Mouse (Mus musculus) neural tube, embryonic 15.5 days (tissue): ENCODE measurements around the gene Ripk1. TPM values are rescaled to one million over a fixed set of nuclear protein-coding genes. Genes with fewer than 3 reads are reported as not detected.

Experiments used
- ATAC-seq: fragments of 200-750 bp; cut with Nextera tagmentation; 2 replicates; pipeline ENCODE4 v1.8.0; 2017; ENCODE audit warnings: mild to moderate bottlenecking, moderate TSS enrichment, moderate library complexity; ENCODE audit not compliant: low FRiP score
- H3K27ac ChIP-seq: fragments of 300-500 bp; sonication (generic); replicated peaks from 2 replicates; pipeline ENCODE4 v1.5.1; 2015; ENCODE audit warnings: mild to moderate bottlenecking, inconsistent platforms
- H3K27me3 ChIP-seq: fragments of 300-500 bp; sonication (generic); replicated peaks from 2 replicates; pipeline ENCODE4 v1.6.1; 2015; ENCODE audit warnings: inconsistent platforms
- H3K36me3 ChIP-seq: fragments of 300-500 bp; sonication (generic); 2 replicates; pipeline ENCODE4 v1.6.1; 2015; ENCODE audit warnings: inconsistent platforms
- H3K4me1 ChIP-seq: fragments of 300-500 bp; sonication (generic); 2 replicates; pipeline ENCODE4 v1.6.1; 2015; ENCODE audit warnings: inconsistent platforms
- H3K4me2 ChIP-seq: fragments of 300-500 bp; sonication (generic); 2 replicates; pipeline ENCODE4 v1.6.1; 2015; ENCODE audit warnings: inconsistent platforms, mild to moderate bottlenecking, moderate library complexity
- H3K4me3 ChIP-seq: fragments of 300-500 bp; sonication (generic); replicated peaks from 2 replicates; pipeline ENCODE4 v1.5.1; 2015; ENCODE audit warnings: mild to moderate bottlenecking, inconsistent platforms
- H3K9ac ChIP-seq: fragments of 300-500 bp; sonication (generic); replicated peaks from 2 replicates; pipeline ENCODE4 v1.6.1; 2015; ENCODE audit warnings: mild to moderate bottlenecking, inconsistent platforms
- H3K9me3 ChIP-seq: fragments of 300-500 bp; sonication (generic); replicated peaks from 2 replicates; pipeline ENCODE4 v1.6.1; 2016; ENCODE audit warnings: inconsistent platforms
- WGBS: fragments of 180-500 bp; shearing (Covaris S2); methylation state at CpG from one replicate; pipeline ENCODE4 v1.1.7; 2015; ENCODE audit warnings: mixed read lengths; 5-methylcytosine and 5-hydroxymethylcytosine counted together
- polyA plus RNA-seq: library from polyadenylated mRNA; unstranded; fragments of >200 nt; fragmentation: Nextera tagmentation; extraction: Ambion mirVana; gene quantifications from 2 replicates; pipeline ENCODE4 v1.2.1, GENCODE M21; 2015

The Ripk1 gene
- polyA plus RNA-seq, 1 experiment from 2014 or later = 6.7 TPM

DNA sequence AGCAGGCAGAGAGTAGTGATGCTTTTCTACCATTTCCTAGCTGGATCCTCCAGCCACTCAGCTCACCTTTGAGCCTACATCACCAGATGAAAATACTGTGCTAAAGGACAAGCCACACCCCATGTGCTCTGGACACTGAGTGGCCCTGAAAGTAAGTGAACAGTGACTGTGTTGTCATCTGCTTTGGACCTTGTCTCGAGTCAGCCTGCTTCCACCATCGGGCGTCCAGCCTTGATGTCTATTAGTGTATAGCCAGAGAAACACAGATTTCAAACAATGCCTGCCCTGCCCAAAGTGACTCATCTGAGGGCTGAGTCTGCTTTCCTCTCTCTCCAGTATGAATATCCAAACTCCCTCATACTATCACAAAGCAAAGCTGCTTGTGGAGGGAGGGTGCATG, 77.6 kb downstream of the Ripk1 start:
- Histone ChIP-seq H3K4me3 (no peak overlapping the region), H3K27me3 (no peaks in the 10 kb centered on the region), H3K4me2 (no peak overlapping the region), H3K36me3 (peaks cover 8% of the 10 kb centered on the region), H3K4me1 (peaks cover 25% of the 10 kb centered on the region), H3K9me3 (no peaks in the 10 kb centered on the region), H3K9ac (no peak overlapping the region), H3K27ac (no peak overlapping the region)
- 93% methylated on average over 3 of the region's 3 CpGs for WGBS
- no peak for ATAC-seq

DNA sequence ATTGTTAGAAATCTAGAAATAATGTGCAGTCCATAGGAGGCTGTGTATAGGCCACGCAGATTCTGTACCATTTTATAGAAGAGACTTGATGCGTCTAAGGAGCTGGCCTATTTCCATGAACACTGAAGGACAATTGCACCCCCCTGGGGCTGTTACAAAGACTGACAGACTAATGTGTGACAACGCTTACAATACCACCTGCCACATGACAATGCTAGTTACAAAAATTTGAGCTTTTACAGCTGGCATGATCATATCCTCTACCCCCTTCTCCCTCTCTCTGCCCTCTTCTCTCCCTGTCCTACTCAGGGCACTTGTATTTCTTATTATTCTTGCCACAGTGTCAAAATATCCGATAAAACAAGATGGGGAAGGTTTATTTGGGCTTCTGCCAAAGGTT, 79.8 kb downstream of the Ripk1 start:
- H3K27me3 ChIP-seq = no peaks in the 10 kb centered on the region
- no peaks in the 10 kb centered on the region for H3K36me3 ChIP-seq
- no peak overlapping the region for H3K4me2 ChIP-seq
- peaks cover 13% of the 10 kb centered on the region for H3K4me1 ChIP-seq
- no peak overlapping the region for H3K27ac ChIP-seq
- no peak overlapping the region for H3K9ac ChIP-seq
- no peak for ATAC-seq
- WGBS = 66% methylated on average over 4 of the region's 4 CpGs
- no peaks in the 10 kb centered on the region for H3K9me3 ChIP-seq
- no peak overlapping the region for H3K4me3 ChIP-seq

DNA sequence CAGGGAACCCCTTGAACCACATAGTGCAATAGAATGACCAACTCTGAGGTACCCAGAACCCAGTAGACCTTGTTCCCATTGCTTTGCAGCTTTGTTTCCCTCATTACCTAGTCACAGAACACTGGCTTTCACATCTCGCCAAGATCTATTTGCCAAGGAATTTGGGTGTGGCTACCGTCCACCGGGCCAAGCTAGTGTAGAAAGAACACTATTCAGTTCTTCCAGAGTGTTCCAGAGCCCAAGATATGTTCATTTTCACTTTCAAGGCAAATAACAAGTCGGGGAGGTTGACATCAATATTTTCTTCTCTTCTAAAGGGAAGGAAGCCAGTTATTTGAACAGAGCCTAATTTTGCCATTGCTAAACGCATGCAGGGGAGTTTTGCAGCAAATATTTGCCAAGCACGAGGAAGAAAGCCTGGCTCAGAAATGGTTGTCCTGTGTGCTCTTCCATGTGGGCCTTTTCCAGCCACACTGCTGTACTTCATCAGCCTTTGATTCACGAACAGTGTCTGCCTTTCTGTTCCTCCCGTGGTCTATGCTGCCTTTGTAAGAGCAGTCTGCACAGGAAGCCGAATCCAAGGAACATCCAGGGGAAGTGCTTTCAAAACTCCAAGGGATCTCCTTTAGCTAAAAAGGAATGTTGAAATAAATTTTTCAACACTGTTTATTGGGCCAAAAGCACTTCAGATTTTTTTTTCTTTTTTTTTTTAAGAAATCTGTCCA, 82.0 kb downstream of the Ripk1 start:
- Histone ChIP-seq H3K4me3 (no peak overlapping the region), H3K36me3 (no peaks in the 10 kb centered on the region), H3K27ac (peak overlapping the region; percentile 54), H3K9ac (no peak overlapping the region), H3K4me1 (peaks cover 29% of the 10 kb centered on the region), H3K4me2 (no peak overlapping the region), H3K27me3 (no peaks in the 10 kb centered on the region), H3K9me3 (no peaks in the 10 kb centered on the region)
- no peak for ATAC-seq
- 69% methylated on average over 9 of the region's 9 CpGs for WGBS

Other genes with a start within 250 kb of the Ripk1 start
- not detected in 2 replicates for gene Serpinb6e, start 159.0 kb upstream of the Ripk1 start, polyA plus RNA-seq
- 0.95 TPM in 2 replicates for gene Serpinb6c, start 96.7 kb upstream of the Ripk1 start, polyA plus RNA-seq
- gene Nqo2, start 37.7 kb upstream of the Ripk1 start, polyA plus RNA-seq = 12.3 and 14.1 TPM in 2 replicates
- gene Serpinb6a, start 431 bp downstream of the Ripk1 start, polyA plus RNA-seq = 46.0 and 50.9 TPM in 2 replicates
- gene Bphl, start 35.2 kb downstream of the Ripk1 start, polyA plus RNA-seq = 40.7 and 44.9 TPM in 2 replicates
- 2,701 and 3,281 TPM in 2 replicates for gene Tubb2a, start 75.6 kb downstream of the Ripk1 start, polyA plus RNA-seq
- gene Tubb2b, start 128.1 kb downstream of the Ripk1 start, polyA plus RNA-seq = 777 and 1,015 TPM in 2 replicates
- 86.8 and 96.5 TPM in 2 replicates for gene Psmg4, start 160.6 kb downstream of the Ripk1 start, polyA plus RNA-seq